Mouse (Mus musculus): ENCODE measurements around the gene Nav3. TPM values are rescaled to one million over a fixed set of nuclear protein-coding genes. Genes with fewer than 3 reads are reported as not detected.
A peak's percentile ranks its signal among the peaks of the same experiment; 100 is the strongest.

Gene Nav3
- polyA plus RNA-seq, 1 experiment: 34.8 TPM

DNA sequence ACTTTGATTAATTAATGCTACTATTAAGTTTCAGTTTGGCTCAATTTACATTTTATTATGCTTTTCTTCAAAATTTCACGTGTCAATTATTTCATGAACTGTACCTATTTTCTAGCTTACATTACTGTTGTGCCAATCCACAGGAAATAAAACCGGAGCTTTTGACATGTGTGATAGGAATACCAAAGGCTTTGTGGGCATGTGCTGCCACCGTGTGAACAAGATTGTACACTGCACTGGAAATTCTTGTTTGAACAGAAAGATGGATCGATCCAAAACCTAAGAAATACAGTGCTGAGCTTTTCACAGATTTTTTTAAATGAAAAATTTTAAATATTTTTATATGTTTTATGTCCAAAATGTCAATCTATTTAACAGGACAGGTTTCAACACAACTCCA, 591.3 kb downstream of the Nav3 start:
- DNase-seq (ENCODE audit: low read depth): peak; percentile 84
- no peak for TF ChIP-seq POLR2A (IDR thresholded peaks at IDR 0.05; ENCODE audit: borderline replicate concordance, extremely low read depth, insufficient read depth, insufficient read length, poor library complexity, severe bottlenecking)
- TF ChIP-seq CTCF (IDR thresholded peaks at IDR 0.05; ENCODE audit: borderline replicate concordance, extremely low read depth, insufficient read depth, insufficient read length): peak; percentile 71; the same call in 1 of the 2 replicates

GRCm38 (mm10) chr10:109861275-109861674, 594.7 kb downstream of the Nav3 start:
- TF ChIP-seq CTCF (IDR thresholded peaks at IDR 0.05; ENCODE audit: borderline replicate concordance, extremely low read depth, insufficient read depth, insufficient read length) (0 out of 2 replicates have a peak, but pooled peaks have one; percentile 27), POLR2A (IDR thresholded peaks at IDR 0.05; ENCODE audit: borderline replicate concordance, extremely low read depth, insufficient read depth, insufficient read length, poor library complexity, severe bottlenecking) (no peak)
- DNase-seq (ENCODE audit: low read depth): peak; percentile 77

DNA sequence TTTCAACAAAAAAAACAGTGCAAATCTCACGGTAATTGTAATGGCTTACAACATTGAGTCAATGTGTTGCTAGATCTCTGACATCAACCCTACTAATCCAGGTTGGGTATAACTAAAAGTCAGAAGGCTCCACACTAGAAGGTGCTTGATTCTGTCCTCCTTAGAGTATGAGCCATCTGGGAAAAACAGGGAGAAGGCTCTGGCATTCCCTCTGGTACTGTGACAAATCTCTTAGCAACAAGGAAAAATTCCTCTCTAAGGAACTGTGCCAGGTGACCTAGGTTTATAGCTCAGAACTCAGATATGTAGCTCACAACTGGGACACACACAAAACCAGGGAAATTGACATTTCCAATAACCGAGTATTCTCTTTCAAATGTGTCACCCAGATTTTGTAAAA, 597.4 kb downstream of the Nav3 start:
- DNase-seq (ENCODE audit: low read depth): no peak

GRCm38 (mm10) chr10:109852392-109852791, 603.6 kb downstream of the Nav3 start:
- TF ChIP-seq CTCF (IDR thresholded peaks at IDR 0.05; ENCODE audit: borderline replicate concordance, extremely low read depth, insufficient read depth, insufficient read length) (no peak), POLR2A (IDR thresholded peaks at IDR 0.05; ENCODE audit: borderline replicate concordance, extremely low read depth, insufficient read depth, insufficient read length, poor library complexity, severe bottlenecking) (no peak)
- DNase-seq (ENCODE audit: low read depth): no peak

More for the DNA sequence above, 597.4 kb downstream of the Nav3 start:
- no peak for TF ChIP-seq POLR2A (IDR thresholded peaks at IDR 0.05; ENCODE audit: borderline replicate concordance, extremely low read depth, insufficient read depth, insufficient read length, poor library complexity, severe bottlenecking)
- TF ChIP-seq CTCF (IDR thresholded peaks at IDR 0.05; ENCODE audit: borderline replicate concordance, extremely low read depth, insufficient read depth, insufficient read length): no peak

GRCm38 (mm10) chr10:109847631-109848030, 608.4 kb downstream of the Nav3 start:
- DNase-seq (ENCODE audit: low read depth): no peak
- no peak for TF ChIP-seq CTCF (IDR thresholded peaks at IDR 0.05; ENCODE audit: borderline replicate concordance, extremely low read depth, insufficient read depth, insufficient read length)

GRCm38 (mm10) chr10:109843661-109844060, 612.3 kb downstream of the Nav3 start:
- no peak for TF ChIP-seq POLR2A (IDR thresholded peaks at IDR 0.05; ENCODE audit: borderline replicate concordance, extremely low read depth, insufficient read depth, insufficient read length, poor library complexity, severe bottlenecking)
- no peak for TF ChIP-seq CTCF (IDR thresholded peaks at IDR 0.05; ENCODE audit: borderline replicate concordance, extremely low read depth, insufficient read depth, insufficient read length)
- DNase-seq (ENCODE audit: low read depth): peak; percentile 52

DNA sequence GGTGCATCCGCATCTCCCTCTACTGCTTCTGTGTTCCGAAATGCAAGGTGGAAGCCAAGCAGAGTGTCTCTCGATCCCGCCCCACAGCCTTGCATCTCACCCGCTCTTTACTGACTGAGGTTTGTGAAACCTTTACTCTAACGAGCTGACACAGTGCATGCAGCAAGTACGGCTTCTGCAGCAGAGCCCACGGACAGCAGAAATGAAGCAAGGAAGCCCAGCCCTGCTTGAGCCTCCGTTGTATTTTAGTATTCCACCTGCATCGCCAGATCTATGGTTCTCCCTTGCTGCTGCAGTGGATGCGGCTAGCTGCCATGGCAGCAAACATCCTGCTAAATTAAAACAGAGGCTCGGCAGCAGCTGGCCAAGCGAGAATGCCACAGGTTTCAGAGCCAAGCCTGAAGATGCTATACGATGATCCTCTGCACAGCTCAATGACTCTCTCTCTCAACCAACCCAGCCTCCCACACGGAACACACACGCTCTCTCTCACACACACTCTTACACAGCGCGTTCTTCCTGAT, 623.2 kb downstream of the Nav3 start:
- TF ChIP-seq CTCF (IDR thresholded peaks at IDR 0.05; ENCODE audit: borderline replicate concordance, extremely low read depth, insufficient read depth, insufficient read length) (no peak), POLR2A (IDR thresholded peaks at IDR 0.05; ENCODE audit: borderline replicate concordance, extremely low read depth, insufficient read depth, insufficient read length, poor library complexity, severe bottlenecking) (no peak)
- DNase-seq (ENCODE audit: low read depth): peak; percentile 88

GRCm38 (mm10) chr10:109806782-109807493, 649.1 kb downstream of the Nav3 start:
- TF ChIP-seq CTCF (IDR thresholded peaks at IDR 0.05; ENCODE audit: borderline replicate concordance, extremely low read depth, insufficient read depth, insufficient read length): no peak
- TF ChIP-seq POLR2A (IDR thresholded peaks at IDR 0.05; ENCODE audit: borderline replicate concordance, extremely low read depth, insufficient read depth, insufficient read length, poor library complexity, severe bottlenecking): no peak
- no peak for DNase-seq (ENCODE audit: low read depth)

DNA sequence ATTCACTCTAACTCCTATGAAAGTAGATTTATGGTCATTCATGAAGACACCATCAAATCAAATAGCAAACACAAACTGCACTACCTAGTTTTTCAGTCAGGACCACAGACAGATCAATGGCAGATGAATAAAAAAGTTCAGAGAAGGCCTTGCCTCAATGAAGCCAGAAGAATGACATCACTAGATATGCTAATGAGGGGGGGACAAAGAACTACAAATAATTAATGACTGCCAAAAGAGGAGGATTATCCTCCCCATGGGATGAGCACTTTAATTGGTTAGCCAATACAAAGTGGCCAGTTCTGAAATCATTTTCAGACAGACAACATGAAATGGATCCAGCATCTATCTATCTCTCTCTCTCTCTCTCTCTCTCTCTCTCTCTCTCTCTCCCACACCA, 652.6 kb downstream of the Nav3 start:
- DNase-seq (ENCODE audit: low read depth): peak; percentile 53

DNA sequence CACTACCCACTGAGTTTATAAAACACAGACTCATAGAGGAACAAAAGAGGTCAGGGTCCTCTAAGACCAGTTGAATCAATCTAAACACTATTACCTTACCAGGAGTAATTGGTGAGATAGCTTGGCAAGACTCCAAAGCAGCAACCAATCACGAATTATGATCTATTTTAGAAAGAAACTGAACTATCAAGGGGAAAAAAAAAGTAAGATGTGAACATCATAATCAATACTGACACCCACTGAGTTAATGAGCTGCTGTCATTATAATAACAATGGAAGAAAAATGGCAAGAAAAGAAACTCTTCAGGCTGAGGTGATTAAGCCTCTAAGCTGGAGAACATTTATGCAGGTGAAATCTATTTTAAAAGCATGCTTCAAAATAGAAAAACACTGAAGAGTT, 653.8 kb downstream of the Nav3 start:
- DNase-seq (ENCODE audit: low read depth): peak; percentile 53
- TF ChIP-seq CTCF (IDR thresholded peaks at IDR 0.05; ENCODE audit: borderline replicate concordance, extremely low read depth, insufficient read depth, insufficient read length) (no peak), POLR2A (IDR thresholded peaks at IDR 0.05; ENCODE audit: borderline replicate concordance, extremely low read depth, insufficient read depth, insufficient read length, poor library complexity, severe bottlenecking) (no peak)

More for the DNA sequence above, 652.6 kb downstream of the Nav3 start:
- TF ChIP-seq POLR2A (IDR thresholded peaks at IDR 0.05; ENCODE audit: borderline replicate concordance, extremely low read depth, insufficient read depth, insufficient read length, poor library complexity, severe bottlenecking): no peak
- TF ChIP-seq CTCF (IDR thresholded peaks at IDR 0.05; ENCODE audit: borderline replicate concordance, extremely low read depth, insufficient read depth, insufficient read length): no peak

DNA sequence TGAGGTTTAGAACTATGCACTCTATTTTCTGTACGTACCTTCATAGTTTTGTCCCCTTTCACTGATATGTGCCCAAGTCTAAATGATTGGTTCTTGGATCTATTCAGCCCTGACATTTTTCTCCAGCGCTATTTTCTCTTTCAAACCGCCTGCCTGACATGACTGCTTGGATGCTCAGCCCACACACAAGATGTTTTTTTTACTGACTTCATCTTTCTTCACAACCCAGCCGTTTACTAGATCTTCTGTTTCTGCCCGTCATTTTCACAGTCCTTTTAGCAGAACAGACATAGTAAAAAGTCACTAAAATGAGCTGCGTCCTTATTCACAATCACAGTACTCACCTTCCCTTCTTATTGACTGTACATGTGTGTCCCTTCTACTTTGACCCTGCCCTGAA, 656.8 kb downstream of the Nav3 start:
- no peak for DNase-seq (ENCODE audit: low read depth)
- TF ChIP-seq POLR2A (IDR thresholded peaks at IDR 0.05; ENCODE audit: borderline replicate concordance, extremely low read depth, insufficient read depth, insufficient read length, poor library complexity, severe bottlenecking) (no peak), CTCF (IDR thresholded peaks at IDR 0.05; ENCODE audit: borderline replicate concordance, extremely low read depth, insufficient read depth, insufficient read length) (no peak)

DNA sequence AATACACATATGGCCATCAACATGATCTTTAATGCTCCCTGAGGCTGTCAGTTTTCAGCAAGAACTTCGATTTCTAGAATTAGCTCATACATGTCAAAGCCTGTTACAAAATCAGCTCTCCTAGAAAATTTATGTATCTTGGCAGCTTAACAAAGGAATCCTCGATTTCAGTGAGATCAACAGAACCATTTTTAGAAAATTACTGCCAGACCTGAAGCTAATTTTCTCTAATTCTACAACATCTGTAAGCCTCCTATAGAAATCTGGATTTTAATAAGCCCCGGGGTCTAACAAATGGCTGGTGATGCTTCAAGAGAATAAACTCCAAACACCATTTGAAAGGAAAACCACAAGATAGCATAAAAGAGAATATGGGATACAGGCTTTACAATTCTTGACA, 659.0 kb downstream of the Nav3 start:
- no peak for TF ChIP-seq POLR2A (IDR thresholded peaks at IDR 0.05; ENCODE audit: borderline replicate concordance, extremely low read depth, insufficient read depth, insufficient read length, poor library complexity, severe bottlenecking)
- no peak for TF ChIP-seq CTCF (IDR thresholded peaks at IDR 0.05; ENCODE audit: borderline replicate concordance, extremely low read depth, insufficient read depth, insufficient read length)
- DNase-seq (ENCODE audit: low read depth): peak; percentile 49
